Mouse (Mus musculus): ENCODE data around the gene Cldn13.

GRCm38 (mm10) chr5:134933281-134933680 lies 18.0 kb upstream of the Cldn13 start:
- TF ChIP-seq POLR2A (IDR thresholded peaks at IDR 0.05; ENCODE audit: control insufficient read depth, low read depth, low read length): no peak
- TF ChIP-seq CTCF (IDR thresholded peaks at IDR 0.05; ENCODE audit: control insufficient read depth, insufficient read depth, insufficient replicate concordance, low read depth, low read length): no peak
